Mouse (Mus musculus) heart, adult 2 months (tissue): ENCODE measurements around the gene Cpeb3.

ENCODE experiments used
- CTCF ChIP-seq: fragments of 200-600 bp; IDR thresholded peaks from 2 replicates; pipeline ENCODE4 v1.8.1; 2022; ENCODE audit warnings: antibody characterized with exemption, mild to moderate bottlenecking, moderate library complexity
- EP300 ChIP-seq: fragments of 200-500 bp; IDR thresholded peaks from 2 replicates; pipeline ENCODE4 v1.6.1; 2011; ENCODE audit warnings: low read depth, low read length, control low read depth; ENCODE audit not compliant: insufficient read depth
- POLR2A ChIP-seq: fragments of 200-500 bp; IDR thresholded peaks from 2 replicates; pipeline ENCODE4 v1.6.1; 2011; ENCODE audit warnings: mild to moderate bottlenecking, low read depth, low read length, control low read depth; ENCODE audit not compliant: insufficient read depth

- TF ChIP-seq CTCF (no peak), EP300 (no peak), POLR2A (no peak)
Measured at GRCm38 (mm10) chr19:37022146-37022545, 186.3 kb downstream of the Cpeb3 start.
